10 mouse cellular contexts compared by ENCODE assay signal in the genomic region with DNA sequence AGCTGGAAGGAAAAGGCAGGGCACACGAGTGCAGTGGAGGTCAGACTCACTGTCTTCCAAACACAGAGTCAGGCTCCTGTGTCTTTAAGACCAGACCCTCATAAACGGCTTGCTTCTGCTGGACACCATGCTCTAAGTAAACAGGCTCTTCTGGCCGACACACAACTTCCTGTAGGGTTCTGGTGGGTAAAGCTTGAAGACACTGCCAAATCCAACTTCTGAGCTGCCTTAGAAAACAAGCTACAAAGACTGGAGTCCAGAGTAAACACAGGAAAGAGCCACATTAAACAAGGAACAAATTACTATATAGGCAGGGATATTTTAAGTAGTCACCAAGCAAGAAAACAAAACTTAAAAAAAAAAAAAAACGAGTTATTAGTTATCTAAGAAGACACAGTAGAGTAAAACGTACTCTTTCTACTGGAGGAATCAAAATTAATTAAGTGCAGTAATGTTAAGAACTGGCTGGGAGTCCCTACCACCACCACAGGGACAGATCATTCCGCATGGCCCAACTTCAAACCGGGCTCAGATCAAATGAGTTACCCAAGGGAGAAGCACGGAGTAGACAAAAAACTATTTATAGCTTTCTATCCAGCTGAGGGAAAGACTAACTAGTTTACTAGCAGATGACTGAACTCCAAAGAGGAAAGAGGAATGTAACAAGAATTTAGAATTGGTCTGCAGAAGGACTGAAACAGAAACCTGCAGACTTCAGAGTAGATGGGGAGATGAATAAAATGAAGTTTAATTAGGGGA.
DNase-seq lines count a peak whose midpoint lies in the region; ATAC-seq and TF ChIP-seq lines count a peak whose summit lies in the region.
"Had no signal": no experiment of that assay in that cellular context is flagged by ENCODE, and none has a peak within 500 bp of the region (broad histone marks: within the 10 kb centered on the region; RNA-seq: fewer than 3 reads in every experiment).

No protein-coding gene starts in this region.

- whole genome bisulfite sequencing in heart, embryonic 15.5 days, result 24% methylated on average over 8 of the region's 8 CpGs
- WGBS in intestine, embryonic 16.5 days, result 28% methylated on average over 8 of the region's 8 CpGs
- WGBS in lung, postnatal 0 days, result 16% methylated on average over 8 of the region's 8 CpGs

- no peaks in the 10 kb centered on the region for H3K36me3 ChIP-seq in heart, embryonic 15.5 days
- no peaks in the 10 kb centered on the region for H3K36me3 ChIP-seq in intestine, embryonic 16.5 days (ENCODE audit: control insufficient read depth, insufficient read depth, low read length)
- no peaks in the 10 kb centered on the region for H3K36me3 ChIP-seq in lung, postnatal 0 days (ENCODE audit: insufficient read depth, low read length)
- H3K36me3 ChIP-seq: forebrain, embryonic 10.5 days had no signal

- no peak overlapping the region for H3K4me3 ChIP-seq in heart, embryonic 15.5 days
- no peak overlapping the region for H3K4me3 ChIP-seq in intestine, embryonic 16.5 days (ENCODE audit: low read length)
- no peak overlapping the region for H3K4me3 ChIP-seq in lung, postnatal 0 days (ENCODE audit: low read depth, low read length)
- H3K4me3 ChIP-seq: forebrain, embryonic 10.5 days had no signal

- 0 out of 2 replicates have a peak, but pooled peaks have one; percentile 7 for TF ChIP-seq CTCF in lung, postnatal 0 days (IDR thresholded peaks at IDR 0.05)

- DNase-seq in heart, adult 8-10 months (ENCODE audit: low spot score), result no peak
- peak; percentile 23 for DNase-seq in brain, adult 2 months (ENCODE audit: low read depth, low spot score)
- peak; percentile 84 for DNase-seq in lung, postnatal 0 days (ENCODE audit: low spot score)
- no peak for DNase-seq in spleen, postnatal 36 days (ENCODE audit: low spot score in 2 of 2)
- DNase-seq in cerebellum, adult 9-10 months, result no peak
- no peak for DNase-seq in thymus, postnatal 0 days (ENCODE audit: low spot score)

- no peak overlapping the region for H3K9ac ChIP-seq in heart, embryonic 15.5 days
- H3K9ac ChIP-seq in intestine, embryonic 16.5 days (ENCODE audit: low read depth, low read length), result no peak overlapping the region
- H3K9ac ChIP-seq in lung, postnatal 0 days (replicated peaks; ENCODE audit: low read depth), result no peak overlapping the region

- peak; percentile 90 for TF ChIP-seq EP300 in lung, postnatal 0 days (IDR thresholded peaks at IDR 0.05)

- H3K4me1 ChIP-seq in heart, embryonic 15.5 days (replicated peaks), result peaks cover 35% of the 10 kb centered on the region
- peaks cover 34% of the 10 kb centered on the region for H3K4me1 ChIP-seq in intestine, embryonic 16.5 days (ENCODE audit: control insufficient read depth, insufficient read depth, low read length)
- H3K4me1 ChIP-seq in lung, postnatal 0 days (ENCODE audit: insufficient read depth, low read depth, low read length), result peaks cover 11% of the 10 kb centered on the region; the same call in 1 of the 2 replicates

- H3K4me2 ChIP-seq in heart, embryonic 15.5 days, result no peak overlapping the region
- H3K4me2 ChIP-seq in intestine, embryonic 16.5 days (ENCODE audit: low read depth, low read length), result no peak overlapping the region
- peak overlapping the region; percentile 25; the same call in 1 of the 2 replicates for H3K4me2 ChIP-seq in lung, postnatal 0 days (replicated peaks; ENCODE audit: low read depth, low read length)

- no peaks in the 10 kb centered on the region for H3K27me3 ChIP-seq in heart, embryonic 15.5 days
- no peaks in the 10 kb centered on the region for H3K27me3 ChIP-seq in intestine, embryonic 16.5 days (replicated peaks; ENCODE audit: control insufficient read depth, insufficient read depth, low read length)
- no peaks in the 10 kb centered on the region for H3K27me3 ChIP-seq in lung, postnatal 0 days (replicated peaks; ENCODE audit: insufficient read depth, low read length)

- 0 out of 2 replicates have a peak, but pooled peaks have one; percentile 14 for ATAC-seq in heart, embryonic 15.5 days (replicated peaks; ENCODE audit: insufficient number of reproducible peaks, insufficient read depth, low FRiP score, low read depth)
- peak; percentile 34; the same call in 1 of the 2 replicates for ATAC-seq in intestine, embryonic 16.5 days
- ATAC-seq in lung, postnatal 0 days, result peak; percentile 78
- ATAC-seq: hindbrain, embryonic 16.5 days had no signal

- no peaks in the 10 kb centered on the region for H3K9me3 ChIP-seq in heart, embryonic 15.5 days (replicated peaks)
- no peaks in the 10 kb centered on the region for H3K9me3 ChIP-seq in intestine, embryonic 16.5 days (ENCODE audit: control insufficient read depth, low read length)
- no peaks in the 10 kb centered on the region for H3K9me3 ChIP-seq in lung, postnatal 0 days (ENCODE audit: low read length)
- H3K9me3 ChIP-seq: forebrain, embryonic 10.5 days had no signal

- peak overlapping the region; percentile 55 for H3K27ac ChIP-seq in heart, embryonic 15.5 days
- peak overlapping the region; percentile 72 for H3K27ac ChIP-seq in intestine, embryonic 16.5 days (ENCODE audit: low read length)
- H3K27ac ChIP-seq in lung, postnatal 0 days (ENCODE audit: low read length), result peak overlapping the region; percentile 72
- H3K27ac ChIP-seq: forebrain, embryonic 10.5 days had no signal

Comparison
In these comparisons a context has a peak if more than half of its experiments do, and no peak if none do; other contexts are left out.
1. ATAC-seq: peak in every context shown above with its lines; median percentile 78 in lung, postnatal 0 days; 34 in intestine, embryonic 16.5 days; 14 in heart, embryonic 15.5 days.
2. DNase-seq: peak in brain, adult 2 months (single experiment) and lung, postnatal 0 days (single experiment); none in heart, adult 8-10 months (single experiment), spleen, postnatal 36 days (0 of 2), cerebellum, adult 9-10 months (single experiment) and thymus, postnatal 0 days (single experiment).
3. Peak in every context shown above with its lines, with median percentiles within 50 percentile points of each other: H3K27ac ChIP-seq.